Mouse (Mus musculus): Measurements from ENCODE around the gene Psenen. TPM values are rescaled to one million over a fixed set of nuclear protein-coding genes. Genes with fewer than 3 reads are reported as not detected.

Psenen gene
- polyA plus RNA-seq (2012; rRNA removed) (55.8 and 63.5 TPM in 2 replicates), polyA plus RNA-seq (2014; fragmentation: Nextera tagmentation; extraction: Ambion mirVana) (59.1 and 64.6 TPM in 2 replicates)

DNA sequence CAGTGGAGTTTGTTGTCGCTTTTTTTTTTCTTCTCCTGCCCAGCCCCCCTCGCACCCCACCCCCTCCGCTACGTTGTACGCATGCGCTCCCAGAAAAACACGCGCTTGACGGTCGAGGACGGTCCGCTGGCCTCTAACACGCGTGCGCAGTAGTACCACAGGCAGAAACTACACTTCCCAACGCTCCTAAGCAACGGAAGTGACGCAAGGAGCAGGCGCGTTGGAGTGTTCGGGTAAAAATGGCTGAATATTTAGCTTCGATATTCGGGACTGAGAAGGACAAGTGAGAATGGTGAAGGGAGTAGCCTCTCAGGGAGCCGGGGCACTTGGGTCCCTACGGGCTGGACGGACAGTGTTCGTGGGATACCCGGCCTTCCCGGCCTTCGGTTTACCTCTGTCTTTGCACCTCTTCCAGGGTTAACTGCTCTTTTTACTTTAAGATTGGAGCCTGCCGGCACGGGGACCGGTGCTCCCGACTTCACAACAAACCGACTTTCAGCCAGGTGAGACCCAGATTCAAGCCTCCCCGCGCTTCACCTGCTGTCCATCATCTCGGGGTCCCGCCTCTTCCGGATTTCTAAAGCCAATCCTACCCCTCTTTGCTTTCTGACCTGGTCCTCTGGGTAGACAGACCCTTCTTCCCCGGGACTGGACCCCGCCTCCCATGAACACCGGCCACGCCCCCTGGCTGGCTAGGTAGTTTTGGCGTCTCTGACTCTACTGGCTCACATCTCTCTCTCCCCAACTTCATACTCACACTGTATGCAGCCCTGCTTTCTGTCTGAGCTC is at the start of gene Psenen, which contains the start of the genes U2af1l4 and Gm49396:
Gene Psenen (minus strand): TSS at position 511 of the 789 bp plus-strand sequence.
Gene U2af1l4 (plus strand): TSS at position 185 of the 789 bp plus-strand sequence.
Gene Gm49396 (plus strand): TSS at position 228 of the 789 bp plus-strand sequence.
- Histone ChIP-seq H3K9me3 (ENCODE audit: control insufficient read depth, low read length) (no peaks in the 10 kb centered on the region), H3K27ac (peak within 1 kb of the TSS; percentile 73), H3K4me3 (ENCODE audit: insufficient read depth in 1 of 2, low read depth in 2 of 2, low read length in 2 of 2) (peak within 1 kb of the TSS; percentile 67 to 99), H3K9ac (replicated peaks) (peak within 1 kb of the TSS; percentile 77), H3K27me3 (ENCODE audit: control insufficient read depth, insufficient read depth, low read length) (no peaks in the 10 kb centered on the region), H3K4me2 (ENCODE audit: low read depth) (peak within 1 kb of the TSS; percentile 91), H3K4me1 (replicated peaks; ENCODE audit: control insufficient read depth in 2 of 2, insufficient read depth in 2 of 2, low read length in 1 of 2) (peaks cover 10 to 15% of the 10 kb centered on the region in 2 experiments), H3K36me3 (replicated peaks; ENCODE audit: control insufficient read depth, insufficient read depth, low read depth) (peaks cover 2% of the 10 kb centered on the region)
- WGBS (ENCODE audit: insufficient replicate concordance), result under 1% methylated on average over 45 of the region's 45 CpGs
- peak; percentile 96 to 97 (median 97) for DNase-seq (ENCODE audit: low read depth in 3 of 3, low spot score in 3 of 3)
- TF ChIP-seq CTCF (IDR thresholded peaks at IDR 0.05; ENCODE audit: low read depth), result peak; percentile 34; the same call in 1 of the 2 replicates
- TF ChIP-seq EP300 (IDR thresholded peaks at IDR 0.05; ENCODE audit: low read depth), result no peak
- peak; percentile 82 for ATAC-seq (ENCODE audit: insufficient read depth)

DNA sequence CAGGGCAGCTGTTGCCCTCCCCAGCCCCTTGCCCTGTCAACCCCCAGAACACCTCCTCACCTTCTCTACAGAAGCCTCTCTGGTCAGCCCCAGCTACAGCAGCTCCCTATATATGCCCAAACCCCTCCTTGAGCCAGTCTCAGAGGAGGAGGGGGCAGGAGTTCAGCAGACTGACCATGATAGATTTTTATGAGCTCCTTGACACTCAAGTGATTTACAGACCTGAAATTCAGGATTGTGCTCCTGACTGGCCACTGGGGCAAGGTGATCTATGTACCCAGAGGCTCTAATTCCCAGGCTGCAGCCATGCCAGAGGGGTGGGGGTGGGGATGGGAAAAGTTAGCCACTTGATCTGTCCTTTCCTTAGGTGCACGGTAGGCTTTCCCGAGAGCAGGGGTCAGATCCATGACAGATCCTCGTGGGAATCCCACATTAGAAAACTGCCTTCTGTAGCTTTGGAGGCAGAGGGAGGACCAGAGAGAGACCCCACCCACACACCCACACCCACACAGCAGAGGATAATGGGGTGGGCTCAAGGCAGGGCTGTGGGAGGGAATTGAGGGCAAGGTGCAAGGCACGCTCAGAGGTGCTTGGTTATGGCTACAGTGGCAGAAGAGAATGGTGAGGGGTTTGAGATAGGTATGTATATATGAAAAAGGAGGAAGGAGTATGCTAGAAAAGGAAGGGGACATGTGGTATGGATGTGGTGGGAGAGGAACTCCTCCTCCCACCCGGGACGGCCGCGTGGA is 49.4 kb upstream of the Psenen start, which contains the start of gene Upk1a:
Gene Upk1a (minus strand): TSS at position 194 of the 749 bp plus-strand sequence.
- Histone ChIP-seq H3K4me1 (replicated peaks; ENCODE audit: control insufficient read depth in 2 of 2, insufficient read depth in 2 of 2, low read length in 1 of 2) (peaks cover 0 to 5% of the 10 kb centered on the region in 2 experiments; a peak in 2 of 4 replicates), H3K4me2 (ENCODE audit: low read depth) (no peak within 1 kb of the TSS), H3K36me3 (replicated peaks; ENCODE audit: control insufficient read depth, insufficient read depth, low read depth) (peaks cover 6% of the 10 kb centered on the region; the same call in 1 of the 2 replicates), H3K27me3 (ENCODE audit: control insufficient read depth, insufficient read depth, low read length) (no peaks in the 10 kb centered on the region), H3K9me3 (ENCODE audit: control insufficient read depth, low read length) (no peaks in the 10 kb centered on the region), H3K9ac (replicated peaks) (no peak within 1 kb of the TSS), H3K27ac (no peak within 1 kb of the TSS), H3K4me3 (ENCODE audit: insufficient read depth in 1 of 2, low read depth in 2 of 2, low read length in 2 of 2) (no peak within 1 kb of the TSS)
- 71% methylated on average over 8 of the region's 8 CpGs for WGBS (ENCODE audit: insufficient replicate concordance)
- DNase-seq (ENCODE audit: low read depth in 3 of 3, low spot score in 3 of 3) (no peak), ATAC-seq (ENCODE audit: insufficient read depth) (no peak)
- TF ChIP-seq CTCF (IDR thresholded peaks at IDR 0.05; ENCODE audit: low read depth) (no peak), EP300 (IDR thresholded peaks at IDR 0.05; ENCODE audit: low read depth) (no peak)

DNA sequence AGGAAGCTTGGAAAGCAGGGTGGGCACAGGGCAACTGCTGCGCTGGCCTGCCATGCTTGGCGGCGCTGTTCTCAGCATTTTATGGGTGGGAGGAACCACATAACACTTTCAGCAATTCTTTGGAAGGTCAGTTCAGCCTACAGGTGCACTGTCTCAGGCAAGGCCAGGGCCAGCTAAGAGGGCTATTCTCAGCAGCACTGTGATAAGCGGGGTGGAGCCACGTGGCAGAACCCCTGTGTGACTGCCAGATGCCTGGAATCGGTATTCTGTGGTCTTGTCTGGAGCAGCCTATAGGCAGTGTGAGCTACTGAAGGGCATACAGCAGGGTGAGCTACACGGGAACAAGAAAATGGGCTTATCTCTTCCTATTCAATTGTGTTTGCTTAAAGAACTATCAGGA is 46.6 kb upstream of the Psenen start:
- no peak overlapping the region for H3K4me3 ChIP-seq (ENCODE audit: insufficient read depth in 1 of 2, low read depth in 2 of 2, low read length in 2 of 2)
- no peak overlapping the region for H3K27ac ChIP-seq
- no peaks in the 10 kb centered on the region for H3K36me3 ChIP-seq (replicated peaks; ENCODE audit: control insufficient read depth, insufficient read depth, low read depth)
- WGBS (ENCODE audit: insufficient replicate concordance), result 33% methylated on average over 7 of the region's 7 CpGs
- no peak overlapping the region for H3K9ac ChIP-seq (replicated peaks)
- no peak for ATAC-seq (ENCODE audit: insufficient read depth)
- no peaks in the 10 kb centered on the region for H3K4me1 ChIP-seq (replicated peaks; ENCODE audit: control insufficient read depth in 2 of 2, insufficient read depth in 2 of 2, low read length in 1 of 2)
- H3K9me3 ChIP-seq (ENCODE audit: control insufficient read depth, low read length), result no peaks in the 10 kb centered on the region
- no peak overlapping the region for H3K4me2 ChIP-seq (ENCODE audit: low read depth)
- DNase-seq (ENCODE audit: low read depth in 3 of 3, low spot score in 3 of 3), result no peak
- no peak for TF ChIP-seq CTCF (IDR thresholded peaks at IDR 0.05; ENCODE audit: low read depth)
- no peak for TF ChIP-seq EP300 (IDR thresholded peaks at IDR 0.05; ENCODE audit: low read depth)
- H3K27me3 ChIP-seq (ENCODE audit: control insufficient read depth, insufficient read depth, low read length), result no peaks in the 10 kb centered on the region

DNA sequence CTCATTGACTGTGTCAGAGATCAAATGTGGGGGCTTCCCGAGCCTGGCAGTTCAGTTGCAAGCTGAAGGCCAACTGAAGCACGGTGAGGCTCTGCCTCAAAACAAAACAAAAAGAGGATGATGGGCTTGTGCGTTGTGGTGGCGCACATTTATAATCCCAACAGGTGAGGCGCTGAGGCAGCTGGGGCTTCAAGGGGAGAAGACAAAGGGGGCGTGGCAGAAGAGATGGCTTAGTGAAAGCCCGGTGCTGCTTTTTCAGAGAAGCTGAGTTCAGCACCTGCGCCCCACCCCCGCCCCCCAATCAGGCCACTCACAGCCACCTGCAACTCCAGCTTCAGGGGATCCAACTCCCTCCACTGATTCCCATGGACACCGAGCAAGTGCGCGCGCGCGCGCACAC is 45.0 kb upstream of the Psenen start:
- H3K4me2 ChIP-seq (ENCODE audit: low read depth), result no peak overlapping the region
- H3K27me3 ChIP-seq (ENCODE audit: control insufficient read depth, insufficient read depth, low read length), result no peaks in the 10 kb centered on the region
- no peaks in the 10 kb centered on the region for H3K4me1 ChIP-seq (replicated peaks; ENCODE audit: control insufficient read depth in 2 of 2, insufficient read depth in 2 of 2, low read length in 1 of 2)
- H3K9ac ChIP-seq (replicated peaks), result no peak overlapping the region
- H3K4me3 ChIP-seq (ENCODE audit: insufficient read depth in 1 of 2, low read depth in 2 of 2, low read length in 2 of 2), result no peak overlapping the region
- H3K36me3 ChIP-seq (replicated peaks; ENCODE audit: control insufficient read depth, insufficient read depth, low read depth), result no peaks in the 10 kb centered on the region
- ATAC-seq (ENCODE audit: insufficient read depth), result no peak
- DNase-seq (ENCODE audit: low read depth in 3 of 3, low spot score in 3 of 3), result no peak
- WGBS (ENCODE audit: insufficient replicate concordance), result 53% methylated on average over 16 of the region's 16 CpGs
- no peak for TF ChIP-seq CTCF (IDR thresholded peaks at IDR 0.05; ENCODE audit: low read depth)
- TF ChIP-seq EP300 (IDR thresholded peaks at IDR 0.05; ENCODE audit: low read depth), result no peak
- no peaks in the 10 kb centered on the region for H3K9me3 ChIP-seq (ENCODE audit: control insufficient read depth, low read length)
- H3K27ac ChIP-seq, result no peak overlapping the region

All from liver, embryonic 14.5 days (tissue).